Mouse (Mus musculus) E14TG2a.4 (cell line): ENCODE results near the gene Prkce.

Experiments
- H3K27me3 ChIP-seq: 2 replicates; pipeline ENCODE4 v1.6.1; 2014; ENCODE audit warnings: low read length, control low read depth; ENCODE audit not compliant: insufficient read depth
- H3K36me3 ChIP-seq: 2 replicates; pipeline ENCODE4 v1.6.1; 2014; ENCODE audit warnings: low read length, control low read depth; ENCODE audit not compliant: insufficient read depth
- H3K4me1 ChIP-seq: replicated peaks from 2 replicates; pipeline ENCODE4 v1.6.1; 2014; ENCODE audit warnings: low read depth, low read length, control low read depth
- H3K4me3 ChIP-seq: replicated peaks from 2 replicates; pipeline ENCODE4 v1.5.1; 2014; ENCODE audit warnings: mild to moderate bottlenecking, low read length
- H3K9me3 ChIP-seq: 2 replicates; pipeline ENCODE4 v1.6.1; 2014; ENCODE audit warnings: low read length, control low read depth
- CTCF ChIP-seq: conservative IDR thresholded peaks from 2 replicates; pipeline ENCODE4 v1.5.1; 2014; ENCODE audit warnings: low read length
- NANOG ChIP-seq: IDR thresholded peaks from 2 replicates; pipeline ENCODE4 v1.6.1; 2014; ENCODE audit warnings: borderline replicate concordance, low read length, mixed read lengths
- POU5F1 ChIP-seq: IDR thresholded peaks from 2 replicates; pipeline ENCODE4 v1.6.1; 2014; ENCODE audit warnings: low read length, borderline replicate concordance

Gene Prkce

GRCm38 (mm10) chr17:86300774-86301595 lies 133.4 kb downstream of the Prkce start:
- no peaks in the 10 kb centered on the region for H3K27me3 ChIP-seq
- TF ChIP-seq NANOG (no peak), POU5F1 (no peak), CTCF (no peak)

GRCm38 (mm10) chr17:86302266-86302665 lies 134.7 kb downstream of the Prkce start:
- no peaks in the 10 kb centered on the region for H3K4me1 ChIP-seq
- no peaks in the 10 kb centered on the region for H3K36me3 ChIP-seq
- TF ChIP-seq POU5F1, result no peak
- no peak for TF ChIP-seq NANOG
- no peak for TF ChIP-seq CTCF
- H3K27me3 ChIP-seq, result no peaks in the 10 kb centered on the region
- no peak overlapping the region for H3K4me3 ChIP-seq
- H3K9me3 ChIP-seq, result no peaks in the 10 kb centered on the region

More at GRCm38 (mm10) chr17:86300774-86301595, 133.4 kb downstream of the Prkce start:
- Histone ChIP-seq H3K9me3 (no peaks in the 10 kb centered on the region), H3K4me3 (no peak overlapping the region), H3K36me3 (no peaks in the 10 kb centered on the region), H3K4me1 (no peaks in the 10 kb centered on the region)

GRCm38 (mm10) chr17:86302861-86303331 lies 135.3 kb downstream of the Prkce start:
- Histone ChIP-seq H3K4me1 (no peaks in the 10 kb centered on the region), H3K9me3 (no peaks in the 10 kb centered on the region), H3K36me3 (no peaks in the 10 kb centered on the region), H3K4me3 (no peak overlapping the region), H3K27me3 (no peaks in the 10 kb centered on the region)
- TF ChIP-seq CTCF (no peak), POU5F1 (no peak), NANOG (no peak)

- no peaks in the 10 kb centered on the region for H3K36me3 ChIP-seq
- H3K9me3 ChIP-seq, result no peaks in the 10 kb centered on the region
- H3K4me3 ChIP-seq, result no peak overlapping the region
- TF ChIP-seq NANOG, result no peak
- no peak for TF ChIP-seq POU5F1
- no peak for TF ChIP-seq CTCF
- H3K4me1 ChIP-seq, result no peaks in the 10 kb centered on the region
- no peaks in the 10 kb centered on the region for H3K27me3 ChIP-seq
Observed at GRCm38 (mm10) chr17:86303401-86304243, 136.0 kb downstream of the Prkce start.

GRCm38 (mm10) chr17:86304923-86305630 lies 137.5 kb downstream of the Prkce start:
- TF ChIP-seq CTCF, result no peak
- TF ChIP-seq POU5F1, result no peak
- no peak for TF ChIP-seq NANOG
- no peak overlapping the region for H3K4me3 ChIP-seq
- no peaks in the 10 kb centered on the region for H3K4me1 ChIP-seq
- no peaks in the 10 kb centered on the region for H3K9me3 ChIP-seq
- no peaks in the 10 kb centered on the region for H3K36me3 ChIP-seq
- no peaks in the 10 kb centered on the region for H3K27me3 ChIP-seq

GRCm38 (mm10) chr17:86306161-86306560 lies 138.6 kb downstream of the Prkce start:
- TF ChIP-seq POU5F1, result no peak
- no peak for TF ChIP-seq CTCF
- Histone ChIP-seq H3K4me3 (no peak overlapping the region), H3K36me3 (no peaks in the 10 kb centered on the region), H3K27me3 (no peaks in the 10 kb centered on the region), H3K4me1 (no peaks in the 10 kb centered on the region), H3K9me3 (no peaks in the 10 kb centered on the region)

- Histone ChIP-seq H3K27me3 (no peaks in the 10 kb centered on the region), H3K36me3 (no peaks in the 10 kb centered on the region)
- TF ChIP-seq NANOG (no peak), CTCF (no peak)
Observed at GRCm38 (mm10) chr17:86313413-86314139, 146.0 kb downstream of the Prkce start.

GRCm38 (mm10) chr17:86315874-86316273 lies 148.3 kb downstream of the Prkce start:
- H3K27me3 ChIP-seq, result no peaks in the 10 kb centered on the region
- H3K36me3 ChIP-seq, result no peaks in the 10 kb centered on the region
- peaks cover 22% of the 10 kb centered on the region for H3K9me3 ChIP-seq
- no peaks in the 10 kb centered on the region for H3K4me1 ChIP-seq
- TF ChIP-seq NANOG (no peak), POU5F1 (no peak), CTCF (no peak)
- no peak overlapping the region for H3K4me3 ChIP-seq

More at GRCm38 (mm10) chr17:86313413-86314139, 146.0 kb downstream of the Prkce start:
- H3K4me1 ChIP-seq, result no peaks in the 10 kb centered on the region
- no peak overlapping the region for H3K4me3 ChIP-seq
- peaks cover 19% of the 10 kb centered on the region for H3K9me3 ChIP-seq
